Mouse (Mus musculus) cerebellum, postnatal 14 days (tissue): ENCODE results near the gene Efs.

ENCODE experiments used
- DNase-seq, 2 experiments: peaks; one replicate each; pipeline ENCODE4 v3.0.0; 2021; ENCODE audit warnings: mixed read lengths in 2 of 2

The Efs gene

DNA sequence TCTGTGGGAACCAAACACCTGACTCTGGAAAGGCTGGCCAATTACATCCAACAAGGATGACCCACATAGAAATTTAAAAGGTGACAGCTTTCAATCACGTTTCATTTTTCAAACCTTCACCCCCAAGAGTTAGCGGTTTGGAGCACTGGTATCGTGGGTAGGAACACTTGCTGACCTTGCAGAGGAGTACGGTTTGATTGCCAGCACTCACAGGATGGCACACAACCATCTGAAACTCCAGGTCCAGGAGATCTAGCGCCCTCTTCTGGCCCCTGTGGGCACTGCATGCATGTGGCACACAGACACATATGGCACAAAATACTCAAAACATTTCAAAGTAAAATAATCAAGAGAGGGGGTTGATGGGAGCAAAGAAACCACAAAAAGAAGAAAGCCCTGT is 59.0 kb downstream of the Efs start:
- peak in 1 of 2 experiments; percentile 63 for DNase-seq
